Mouse (Mus musculus) stomach, embryonic 16.5 days (tissue): ENCODE measurements around the gene Rras. TPM values are rescaled to one million over a fixed set of nuclear protein-coding genes. Genes with fewer than 3 reads are reported as not detected.

Experiments used
- ATAC-seq: fragments of 200-750 bp; cut with Nextera tagmentation; 2 replicates; pipeline ENCODE4 v1.8.0; 2017; ENCODE audit warnings: moderate number of reproducible peaks, moderate TSS enrichment; ENCODE audit not compliant: insufficient read depth, low FRiP score
- H3K27ac ChIP-seq: fragments of 300-500 bp; sonication (generic); 2 replicates; pipeline ENCODE4 v1.5.1; 2014; ENCODE audit warnings: low read length
- H3K27me3 ChIP-seq: fragments of 300-500 bp; sonication (generic); 2 replicates; pipeline ENCODE4 v1.6.1; 2014; ENCODE audit warnings: low read length, control low read depth, mixed read lengths; ENCODE audit not compliant: control insufficient read depth, insufficient read depth
- H3K36me3 ChIP-seq: fragments of 300-500 bp; sonication (generic); 2 replicates; pipeline ENCODE4 v1.6.1; 2014; ENCODE audit warnings: low read length; ENCODE audit not compliant: control insufficient read depth, insufficient read depth
- H3K4me1 ChIP-seq: fragments of 300-500 bp; sonication (generic); 2 replicates; pipeline ENCODE4 v1.6.1; 2014; ENCODE audit warnings: low read length, control low read depth, mixed read lengths; ENCODE audit not compliant: control insufficient read depth, insufficient read depth
- H3K4me2 ChIP-seq: fragments of 300-500 bp; sonication (generic); 2 replicates; pipeline ENCODE4 v1.6.1; 2014; ENCODE audit warnings: low read depth, low read length, mixed read lengths
- H3K4me3 ChIP-seq: fragments of 300-500 bp; sonication (generic); replicated peaks from 2 replicates; pipeline ENCODE4 v1.5.1; 2014; ENCODE audit warnings: mild to moderate bottlenecking, low read length
- H3K9ac ChIP-seq: fragments of 300-500 bp; sonication (generic); 2 replicates; pipeline ENCODE4 v1.6.1; 2014; ENCODE audit warnings: low read length
- H3K9me3 ChIP-seq: fragments of 300-500 bp; sonication (generic); replicated peaks from 2 replicates; pipeline ENCODE4 v1.6.1; 2016; ENCODE audit warnings: low read length, control low read depth; ENCODE audit not compliant: control insufficient read depth
- WGBS: fragments of 180-500 bp; shearing (Covaris S2); extraction: QIAGEN DNeasy Blood & Tissue Kit; methylation state at CpG from one replicate; pipeline ENCODE4 v1.1.7; 2014; 5-methylcytosine and 5-hydroxymethylcytosine counted together
- polyA plus RNA-seq: library from polyadenylated mRNA; unstranded; fragments of >200 nt; fragmentation: Nextera tagmentation; extraction: Ambion mirVana; gene quantifications from 2 replicates; pipeline ENCODE4 v1.2.1, GENCODE M21; 2015

Gene Rras
- polyA plus RNA-seq, 1 experiment from 2014 or later = 68.0 TPM

GRCm38 (mm10) chr7:45029995-45030394 is 12.2 kb downstream of the Rras start:
- WGBS = 93% methylated on average over 6 of the region's 6 CpGs
- no peaks in the 10 kb centered on the region for H3K9me3 ChIP-seq
- no peak overlapping the region for H3K27ac ChIP-seq
- H3K4me2 ChIP-seq = no peak overlapping the region
- H3K4me1 ChIP-seq = no peaks in the 10 kb centered on the region
- H3K36me3 ChIP-seq = peaks cover 36% of the 10 kb centered on the region
- H3K9ac ChIP-seq = no peak overlapping the region
- no peaks in the 10 kb centered on the region for H3K27me3 ChIP-seq
- ATAC-seq = no peak
- H3K4me3 ChIP-seq = no peak overlapping the region

GRCm38 (mm10) chr7:45030857-45031256 is 13.1 kb downstream of the Rras start:
- WGBS = 98% methylated on average over 8 of the region's 8 CpGs

GRCm38 (mm10) chr7:45033722-45034359 is 16.1 kb downstream of the Rras start:
- Histone ChIP-seq H3K4me1 (no peaks in the 10 kb centered on the region), H3K27me3 (no peaks in the 10 kb centered on the region), H3K4me3 (no peak overlapping the region), H3K27ac (no peak overlapping the region), H3K4me2 (no peak overlapping the region), H3K9ac (no peak overlapping the region), H3K36me3 (peaks cover 53% of the 10 kb centered on the region), H3K9me3 (no peaks in the 10 kb centered on the region)
- no peak for ATAC-seq
- WGBS = 94% methylated on average over 19 of the region's 19 CpGs

More at GRCm38 (mm10) chr7:45030857-45031256, 13.1 kb downstream of the Rras start:
- Histone ChIP-seq H3K9ac (no peak overlapping the region), H3K4me1 (no peaks in the 10 kb centered on the region), H3K4me2 (no peak overlapping the region), H3K9me3 (no peaks in the 10 kb centered on the region), H3K4me3 (no peak overlapping the region), H3K27ac (no peak overlapping the region), H3K36me3 (peaks cover 43% of the 10 kb centered on the region), H3K27me3 (no peaks in the 10 kb centered on the region)
- ATAC-seq = no peak

- Histone ChIP-seq H3K27me3 (no peaks in the 10 kb centered on the region), H3K27ac (no peak overlapping the region), H3K4me2 (no peak overlapping the region), H3K4me1 (no peaks in the 10 kb centered on the region), H3K9ac (no peak overlapping the region), H3K4me3 (no peak overlapping the region), H3K36me3 (peaks cover 62% of the 10 kb centered on the region), H3K9me3 (no peaks in the 10 kb centered on the region)
- no peak for ATAC-seq
- 81% methylated on average over 3 of the region's 3 CpGs for WGBS
These were observed 17.9 kb downstream of the Rras start for GRCm38 (mm10) chr7:45035631-45036030.

GRCm38 (mm10) chr7:45036702-45037101 is 18.9 kb downstream of the Rras start:
- H3K9me3 ChIP-seq = no peaks in the 10 kb centered on the region
- no peak overlapping the region for H3K4me3 ChIP-seq
- WGBS = 77% methylated on average over 11 of the region's 11 CpGs
- no peak overlapping the region for H3K27ac ChIP-seq
- H3K27me3 ChIP-seq = no peaks in the 10 kb centered on the region
- H3K36me3 ChIP-seq = peaks cover 65% of the 10 kb centered on the region
- no peak overlapping the region for H3K9ac ChIP-seq
- ATAC-seq = no peak
- no peaks in the 10 kb centered on the region for H3K4me1 ChIP-seq
- H3K4me2 ChIP-seq = no peak overlapping the region

- peaks cover 61% of the 10 kb centered on the region for H3K36me3 ChIP-seq
- 67% methylated on average over 7 of the region's 7 CpGs for WGBS
- 0 out of 2 replicates have a peak, but pooled peaks have one; percentile 38 for ATAC-seq
These were observed 20.1 kb downstream of the Rras start for GRCm38 (mm10) chr7:45037720-45038361.

GRCm38 (mm10) chr7:45038411-45038810 is 20.6 kb downstream of the Rras start:
- no peak overlapping the region for H3K9ac ChIP-seq
- H3K4me1 ChIP-seq = no peaks in the 10 kb centered on the region
- H3K27me3 ChIP-seq = no peaks in the 10 kb centered on the region
- H3K27ac ChIP-seq = no peak overlapping the region
- no peak overlapping the region for H3K4me3 ChIP-seq
- no peak overlapping the region for H3K4me2 ChIP-seq
- WGBS = 88% methylated on average over 9 of the region's 9 CpGs
- no peak for ATAC-seq
- H3K9me3 ChIP-seq = no peaks in the 10 kb centered on the region
- peaks cover 64% of the 10 kb centered on the region for H3K36me3 ChIP-seq

More at GRCm38 (mm10) chr7:45037720-45038361, 20.1 kb downstream of the Rras start:
- Histone ChIP-seq H3K4me1 (no peaks in the 10 kb centered on the region), H3K9ac (no peak overlapping the region), H3K4me2 (no peak overlapping the region), H3K27ac (no peak overlapping the region), H3K27me3 (no peaks in the 10 kb centered on the region), H3K4me3 (no peak overlapping the region), H3K9me3 (no peaks in the 10 kb centered on the region)

- Histone ChIP-seq H3K4me3 (no peak overlapping the region), H3K9me3 (no peaks in the 10 kb centered on the region), H3K4me1 (no peaks in the 10 kb centered on the region), H3K4me2 (no peak overlapping the region), H3K9ac (no peak overlapping the region), H3K27ac (no peak overlapping the region), H3K36me3 (peaks cover 50% of the 10 kb centered on the region), H3K27me3 (no peaks in the 10 kb centered on the region)
- WGBS = 92% methylated on average over 9 of the region's 9 CpGs
- ATAC-seq = no peak
These were observed 23.1 kb downstream of the Rras start for GRCm38 (mm10) chr7:45040851-45041250.

GRCm38 (mm10) chr7:45043307-45043706 is 25.5 kb downstream of the Rras start:
- H3K4me3 ChIP-seq = no peak overlapping the region
- no peak overlapping the region for H3K27ac ChIP-seq
- WGBS = 91% methylated on average over 14 of the region's 14 CpGs
- H3K9ac ChIP-seq = no peak overlapping the region
- no peak overlapping the region for H3K4me2 ChIP-seq
- H3K9me3 ChIP-seq = no peaks in the 10 kb centered on the region
- H3K27me3 ChIP-seq = no peaks in the 10 kb centered on the region
- ATAC-seq = no peak
- peaks cover 60% of the 10 kb centered on the region for H3K36me3 ChIP-seq
- no peaks in the 10 kb centered on the region for H3K4me1 ChIP-seq
